ENCODE assay signal across 8 mouse cellular contexts in genomic region chr10:61273844-61274215, GRCm38 (mm10). TPM values are rescaled to one million over a fixed set of nuclear protein-coding genes. Genes with fewer than 3 reads are reported as not detected.
DNase-seq lines count a peak whose midpoint lies in the region; ATAC-seq lines count a peak whose summit lies in the region.

No protein-coding gene starts in this region.

- 0 out of 2 replicates have a peak, but pooled peaks cover 7% of the 10 kb centered on the region for H3K27me3 ChIP-seq in neural tube, embryonic 11.5 days (ENCODE audit: control insufficient read depth, insufficient read depth, low read length)
- no peaks in the 10 kb centered on the region for H3K27me3 ChIP-seq in limb, embryonic 11.5 days (ENCODE audit: control insufficient read depth, insufficient read depth, low read length)

- H3K27ac ChIP-seq in neural tube, embryonic 11.5 days (ENCODE audit: low read depth, low read length), result no peak overlapping the region
- no peak overlapping the region for H3K27ac ChIP-seq in limb, embryonic 11.5 days (replicated peaks; ENCODE audit: low read depth, low read length)

- ATAC-seq in neural tube, embryonic 11.5 days (ENCODE audit: insufficient read depth, low FRiP score, low TSS enrichment), result no peak
- ATAC-seq in limb, embryonic 11.5 days (ENCODE audit: insufficient number of reproducible peaks, low FRiP score, low TSS enrichment, low read depth), result no peak

- no peak for DNase-seq in neural tube, embryonic 11.5 days (ENCODE audit: low spot score)
- no peak for DNase-seq in neural tube, embryonic 10.5 days (ENCODE audit: extremely low spot score, low spot score)
- DNase-seq in heart, adult 9 months (ENCODE audit: low spot score in 2 of 2), result peak; percentile 62 to 74
- peak; percentile 34 for DNase-seq in limb, embryonic 11.5 days (ENCODE audit: low spot score)
- peak; percentile 53 to 80 for DNase-seq in natural killer cell, adult 2 months (ENCODE audit: low spot score in 2 of 2)
- no peak for DNase-seq in cerebellum, postnatal 14 days
- no peak for DNase-seq in spleen, adult 18-20 months
- no peak for DNase-seq in ovary, postnatal 10 days (ENCODE audit: low spot score)

- peak overlapping the region; percentile 90 for H3K4me2 ChIP-seq in neural tube, embryonic 11.5 days (ENCODE audit: low read depth)
- H3K4me2 ChIP-seq in limb, embryonic 11.5 days (ENCODE audit: low read depth, severe bottlenecking), result peak overlapping the region; percentile 90

- no peak overlapping the region; the same call in 1 of the 2 replicates for H3K9ac ChIP-seq in neural tube, embryonic 11.5 days (ENCODE audit: low read length)
- H3K9ac ChIP-seq in limb, embryonic 11.5 days (ENCODE audit: low read length), result peak overlapping the region; percentile 71; the same call in 1 of the 2 replicates

- H3K4me3 ChIP-seq in neural tube, embryonic 11.5 days (ENCODE audit: low read depth, low read length), result peak overlapping the region; percentile 57
- peak overlapping the region; percentile 57 for H3K4me3 ChIP-seq in limb, embryonic 11.5 days (ENCODE audit: low read depth, low read length)

- H3K36me3 ChIP-seq in neural tube, embryonic 11.5 days (ENCODE audit: control insufficient read depth, insufficient read depth, low read length), result no peaks in the 10 kb centered on the region
- no peaks in the 10 kb centered on the region for H3K36me3 ChIP-seq in limb, embryonic 11.5 days (ENCODE audit: control insufficient read depth, insufficient read depth, low read length)

- H3K9me3 ChIP-seq in neural tube, embryonic 11.5 days (ENCODE audit: control insufficient read depth, low read length), result no peaks in the 10 kb centered on the region
- no peaks in the 10 kb centered on the region for H3K9me3 ChIP-seq in limb, embryonic 11.5 days (ENCODE audit: control insufficient read depth, low read length)

- 47% methylated on average over 7 of the region's 7 CpGs for WGBS in neural tube, embryonic 11.5 days
- 52% methylated on average over 7 of the region's 7 CpGs for WGBS in limb, embryonic 11.5 days

- peaks cover 8% of the 10 kb centered on the region for H3K4me1 ChIP-seq in neural tube, embryonic 11.5 days (ENCODE audit: control insufficient read depth, insufficient read depth, low read length)
- H3K4me1 ChIP-seq in limb, embryonic 11.5 days (ENCODE audit: control insufficient read depth, insufficient read depth, low read length), result peaks cover 7% of the 10 kb centered on the region; the same call in 1 of the 2 replicates

RNA-seq across cellular contexts. Expression of gene Adamts14, which starts 0.6 kb away (rescaled TPM):
- 0.34 and 0.70 TPM in 2 replicates for polyA plus RNA-seq in neural tube, embryonic 11.5 days (2014; fragmentation: Nextera tagmentation; extraction: Ambion mirVana)
- polyA plus RNA-seq in limb, embryonic 11.5 days (2014; fragmentation: Nextera tagmentation; extraction: Ambion mirVana), result 0.55 and 0.88 TPM in 2 replicates

RNA-seq across cellular contexts. Expression of gene Prf1, which starts 23.8 kb away (rescaled TPM):
- polyA plus RNA-seq in neural tube, embryonic 11.5 days (2014; fragmentation: Nextera tagmentation; extraction: Ambion mirVana), result not detected in 2 replicates
- 0.10 TPM in 1 of 2 replicates, not detected in the other for polyA plus RNA-seq in limb, embryonic 11.5 days (2014; fragmentation: Nextera tagmentation; extraction: Ambion mirVana)

Comparison
In these comparisons a context has a peak if more than half of its experiments do, and no peak if none do; other contexts are left out.
1. DNase-seq: peak in heart, adult 9 months (2 of 2), limb, embryonic 11.5 days (single experiment) and natural killer cell, adult 2 months (2 of 2); none in neural tube, embryonic 11.5 days (single experiment), neural tube, embryonic 10.5 days (single experiment), cerebellum, postnatal 14 days (0 of 2), spleen, adult 18-20 months (0 of 2) and ovary, postnatal 10 days (single experiment).